Mouse (Mus musculus) liver, postnatal 0 days (tissue): ENCODE measurements around the gene Gpc2. TPM values are rescaled to one million over a fixed set of nuclear protein-coding genes. Genes with fewer than 3 reads are reported as not detected.

ENCODE experiments used
- ATAC-seq: fragments of 200-750 bp; cut with Nextera tagmentation; 2 replicates; pipeline ENCODE4 v1.8.0; 2017; ENCODE audit warnings: mild to moderate bottlenecking, moderate library complexity
- DNase-seq: peaks from one replicate; pipeline ENCODE4 v3.0.0-alpha.2; 2016
- H3K27ac ChIP-seq: fragments of 300-500 bp; sonication (generic); 2 replicates; pipeline ENCODE4 v1.5.1; 2014; ENCODE audit warnings: antibody characterized with exemption, moderate library complexity, mild to moderate bottlenecking, low read depth
- H3K27me3 ChIP-seq: fragments of 300-500 bp; sonication (generic); 2 replicates; pipeline ENCODE4 v1.6.1; 2014; ENCODE audit warnings: low read length, control low read depth, mixed read lengths; ENCODE audit not compliant: insufficient read depth
- H3K36me3 ChIP-seq: fragments of 300-500 bp; sonication (generic); replicated peaks from 2 replicates; pipeline ENCODE4 v1.6.1; 2014; ENCODE audit warnings: mild to moderate bottlenecking, control low read depth, low read length, moderate library complexity, mixed read lengths; ENCODE audit not compliant: insufficient read depth
- H3K4me1 ChIP-seq: fragments of 300-500 bp; sonication (generic); 2 replicates; pipeline ENCODE4 v1.6.1; 2014; ENCODE audit warnings: antibody characterized with exemption, mild to moderate bottlenecking, control low read depth; ENCODE audit not compliant: insufficient read depth
- H3K4me2 ChIP-seq: fragments of 300-500 bp; sonication (generic); 2 replicates; pipeline ENCODE4 v1.6.1; 2014; ENCODE audit warnings: low read depth, mild to moderate bottlenecking, low read length, moderate library complexity, mixed read lengths
- H3K4me3 ChIP-seq: fragments of 300-500 bp; sonication (generic); 2 replicates; pipeline ENCODE4 v1.5.1; 2014; ENCODE audit warnings: low read depth, low read length
- H3K9ac ChIP-seq: fragments of 300-500 bp; sonication (generic); replicated peaks from 2 replicates; pipeline ENCODE4 v1.6.1; 2014; ENCODE audit warnings: mild to moderate bottlenecking, moderate library complexity
- H3K9me3 ChIP-seq: fragments of 300-500 bp; sonication (generic); 2 replicates; pipeline ENCODE4 v1.6.1; 2016; ENCODE audit warnings: mild to moderate bottlenecking, control low read depth, low read length, mixed read lengths
- CTCF ChIP-seq: sonication (generic); IDR thresholded peaks from 2 replicates; pipeline ENCODE4 v1.5.1; 2016; ENCODE audit warnings: antibody characterized with exemption, low read depth
- EP300 ChIP-seq: IDR thresholded peaks from 2 replicates; pipeline ENCODE4 v1.6.1; 2016; ENCODE audit warnings: antibody characterized with exemption, low read depth, mild to moderate bottlenecking
- WGBS: fragments of 180-500 bp; shearing (Covaris S2); extraction: QIAGEN DNeasy Blood & Tissue Kit; methylation state at CpG from one replicate; pipeline ENCODE4 v1.1.7; 2014; ENCODE audit not compliant: insufficient replicate concordance; 5-methylcytosine and 5-hydroxymethylcytosine counted together
- polyA plus RNA-seq: library from polyadenylated mRNA; unstranded; fragments of >200 nt; fragmentation: Nextera tagmentation; extraction: Ambion mirVana; gene quantifications from 2 replicates; pipeline ENCODE4 v1.2.1, GENCODE M21; 2015

Gene Gpc2
- polyA plus RNA-seq, 1 experiment from 2014 or later: 0.21 TPM

DNA sequence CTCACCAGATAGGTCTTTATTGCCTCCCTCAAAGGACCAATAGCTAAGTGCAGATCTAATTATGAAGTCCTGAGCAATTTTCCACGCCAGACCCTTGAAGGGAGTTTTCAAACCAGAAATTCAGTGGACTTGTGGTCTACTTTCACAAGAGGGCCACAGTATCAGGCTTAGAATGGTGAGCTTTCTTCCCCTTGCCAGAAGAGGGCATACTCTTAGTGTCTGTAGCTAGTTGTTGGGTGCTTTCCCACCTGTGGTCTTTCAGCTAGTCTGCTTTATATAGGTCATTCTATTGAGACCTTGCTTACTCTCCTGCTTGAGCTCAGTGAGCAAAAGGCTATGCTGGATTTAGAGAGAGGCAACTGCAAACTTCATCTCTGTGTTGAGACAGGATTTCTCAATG, 3.7 kb upstream of the Gpc2 start:
- 63% methylated on average over 1 of the region's 1 CpGs for WGBS
- Histone ChIP-seq H3K9ac (no peak overlapping the region), H3K36me3 (no peaks in the 10 kb centered on the region), H3K4me2 (no peak overlapping the region), H3K9me3 (0 out of 2 replicates have a peak, but pooled peaks cover 2% of the 10 kb centered on the region), H3K27ac (no peak overlapping the region), H3K4me1 (peaks cover 10% of the 10 kb centered on the region), H3K27me3 (no peaks in the 10 kb centered on the region), H3K4me3 (no peak overlapping the region)
- DNase-seq (no peak), ATAC-seq (no peak)
- TF ChIP-seq EP300 (no peak), CTCF (peak; percentile 39)

DNA sequence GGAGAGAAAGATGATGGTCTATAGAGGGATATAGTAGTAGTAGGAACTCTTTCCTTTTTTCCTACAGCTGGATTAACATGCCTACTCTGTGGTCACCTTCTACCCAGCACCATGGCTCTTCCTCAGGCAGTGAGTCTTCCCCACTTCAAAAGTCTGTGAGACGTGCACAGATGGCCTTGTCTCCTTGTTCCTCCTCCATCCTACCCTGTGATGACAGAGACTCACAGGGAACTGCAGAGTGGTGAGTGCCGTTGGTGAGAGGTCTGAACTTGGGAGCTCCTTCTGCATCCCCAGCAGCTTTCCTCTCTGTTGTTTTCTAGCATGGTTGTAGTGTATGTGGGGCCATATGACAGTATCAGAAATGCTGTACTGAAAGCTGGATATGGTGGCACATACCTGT, 2.0 kb upstream of the Gpc2 start:
- H3K9me3 ChIP-seq: 0 out of 2 replicates have a peak, but pooled peaks cover 2% of the 10 kb centered on the region
- TF ChIP-seq EP300 (no peak), CTCF (no peak)
- no peak overlapping the region for H3K9ac ChIP-seq
- no peak for ATAC-seq
- 59% methylated on average over 2 of the region's 2 CpGs for WGBS
- H3K27ac ChIP-seq: no peak overlapping the region
- H3K27me3 ChIP-seq: no peaks in the 10 kb centered on the region
- H3K4me1 ChIP-seq: peaks cover 10% of the 10 kb centered on the region
- DNase-seq: peak; percentile 4
- H3K4me3 ChIP-seq: no peak overlapping the region
- H3K36me3 ChIP-seq: no peaks in the 10 kb centered on the region
- H3K4me2 ChIP-seq: no peak overlapping the region

DNA sequence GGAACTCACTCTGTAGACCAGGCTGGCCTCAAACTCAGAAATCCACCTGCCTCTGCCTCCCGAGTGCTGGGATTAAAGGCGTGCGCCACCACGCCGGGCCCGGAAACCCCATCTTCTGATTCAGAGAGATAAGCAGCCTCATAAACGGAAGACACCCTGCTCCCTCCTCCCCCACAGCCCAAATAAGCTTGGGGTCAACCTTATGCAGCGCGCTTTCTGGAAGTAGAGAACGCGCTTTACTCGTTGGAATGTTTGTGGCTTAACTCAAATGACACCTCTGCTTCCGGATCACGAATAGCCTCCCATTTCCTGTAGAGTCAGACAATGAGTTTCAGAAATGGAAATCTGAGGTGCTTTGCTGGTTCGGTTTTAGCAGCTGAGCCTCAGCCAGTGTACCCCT, 1.0 kb upstream of the Gpc2 start:
- DNase-seq (no peak), ATAC-seq (no peak)
- no peaks in the 10 kb centered on the region for H3K27me3 ChIP-seq
- no peak overlapping the region for H3K27ac ChIP-seq
- H3K4me3 ChIP-seq: no peak overlapping the region
- WGBS: 90% methylated on average over 15 of the region's 15 CpGs
- no peak overlapping the region for H3K9ac ChIP-seq
- H3K4me2 ChIP-seq: no peak overlapping the region
- peaks cover 10% of the 10 kb centered on the region for H3K4me1 ChIP-seq
- no peaks in the 10 kb centered on the region for H3K36me3 ChIP-seq
- H3K9me3 ChIP-seq: 0 out of 2 replicates have a peak, but pooled peaks cover 2% of the 10 kb centered on the region
- TF ChIP-seq CTCF: no peak
- TF ChIP-seq EP300: no peak

DNA sequence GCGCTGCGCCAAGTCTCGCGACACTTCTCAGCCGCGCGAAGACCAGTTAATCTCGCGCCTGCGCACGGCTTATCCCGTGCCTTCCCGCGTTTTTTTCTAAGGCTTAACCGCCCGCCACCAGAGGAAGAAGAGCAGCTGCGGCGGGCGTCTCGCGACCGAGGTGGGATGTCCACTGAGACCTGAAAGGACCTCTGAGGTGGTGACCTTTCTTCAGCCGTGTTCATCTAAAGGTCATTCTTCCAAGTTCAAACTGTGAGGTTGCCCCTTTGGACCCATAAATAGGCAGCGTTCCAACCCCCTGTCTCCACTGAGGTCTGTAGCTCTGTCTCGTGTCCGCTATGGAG, 592 bp upstream of the Gpc2 start:
- no peaks in the 10 kb centered on the region for H3K27me3 ChIP-seq
- H3K36me3 ChIP-seq: no peaks in the 10 kb centered on the region
- WGBS: 29% methylated on average over 25 of the region's 26 CpGs
- 0 out of 2 replicates have a peak, but pooled peaks cover 2% of the 10 kb centered on the region for H3K9me3 ChIP-seq
- peaks cover 10% of the 10 kb centered on the region for H3K4me1 ChIP-seq
- DNase-seq (no peak), ATAC-seq (no peak)
- TF ChIP-seq EP300 (no peak), CTCF (no peak)
- H3K27ac ChIP-seq: no peak overlapping the region
- H3K4me2 ChIP-seq: peak overlapping the region; percentile 80
- H3K4me3 ChIP-seq: peak overlapping the region; percentile 51; the same call in 1 of the 2 replicates
- H3K9ac ChIP-seq: no peak overlapping the region

DNA sequence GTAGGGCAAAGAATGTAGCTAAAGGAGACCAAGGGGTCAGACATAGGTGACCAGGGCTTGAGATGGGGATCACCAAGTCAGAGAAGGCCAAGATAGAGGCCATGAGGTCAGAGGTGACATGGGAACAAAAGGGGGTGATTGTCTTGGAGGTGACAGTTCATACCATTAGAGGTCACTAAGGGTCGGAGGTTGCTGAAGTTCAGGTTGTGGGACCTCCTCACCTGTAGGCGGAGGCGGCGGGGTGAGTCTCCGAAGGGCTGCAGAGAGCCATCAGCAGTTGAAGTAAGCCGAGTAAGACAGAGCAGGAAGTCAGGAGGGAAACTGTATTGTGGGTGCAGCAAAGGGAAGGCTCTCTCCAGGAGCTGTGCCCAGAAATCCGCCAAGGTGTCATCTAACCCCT, 1.8 kb downstream of the Gpc2 start:
- H3K4me1 ChIP-seq: peaks cover 10% of the 10 kb centered on the region
- ATAC-seq: no peak
- H3K36me3 ChIP-seq: no peaks in the 10 kb centered on the region
- no peak for TF ChIP-seq EP300
- TF ChIP-seq CTCF: no peak
- H3K27ac ChIP-seq: no peak overlapping the region
- no peak for DNase-seq
- 88% methylated on average over 7 of the region's 7 CpGs for WGBS
- H3K9ac ChIP-seq: no peak overlapping the region
- 0 out of 2 replicates have a peak, but pooled peaks cover 4% of the 10 kb centered on the region for H3K27me3 ChIP-seq
- H3K4me2 ChIP-seq: no peak overlapping the region
- 0 out of 2 replicates have a peak, but pooled peaks cover 2% of the 10 kb centered on the region for H3K9me3 ChIP-seq
- H3K4me3 ChIP-seq: no peak overlapping the region

DNA sequence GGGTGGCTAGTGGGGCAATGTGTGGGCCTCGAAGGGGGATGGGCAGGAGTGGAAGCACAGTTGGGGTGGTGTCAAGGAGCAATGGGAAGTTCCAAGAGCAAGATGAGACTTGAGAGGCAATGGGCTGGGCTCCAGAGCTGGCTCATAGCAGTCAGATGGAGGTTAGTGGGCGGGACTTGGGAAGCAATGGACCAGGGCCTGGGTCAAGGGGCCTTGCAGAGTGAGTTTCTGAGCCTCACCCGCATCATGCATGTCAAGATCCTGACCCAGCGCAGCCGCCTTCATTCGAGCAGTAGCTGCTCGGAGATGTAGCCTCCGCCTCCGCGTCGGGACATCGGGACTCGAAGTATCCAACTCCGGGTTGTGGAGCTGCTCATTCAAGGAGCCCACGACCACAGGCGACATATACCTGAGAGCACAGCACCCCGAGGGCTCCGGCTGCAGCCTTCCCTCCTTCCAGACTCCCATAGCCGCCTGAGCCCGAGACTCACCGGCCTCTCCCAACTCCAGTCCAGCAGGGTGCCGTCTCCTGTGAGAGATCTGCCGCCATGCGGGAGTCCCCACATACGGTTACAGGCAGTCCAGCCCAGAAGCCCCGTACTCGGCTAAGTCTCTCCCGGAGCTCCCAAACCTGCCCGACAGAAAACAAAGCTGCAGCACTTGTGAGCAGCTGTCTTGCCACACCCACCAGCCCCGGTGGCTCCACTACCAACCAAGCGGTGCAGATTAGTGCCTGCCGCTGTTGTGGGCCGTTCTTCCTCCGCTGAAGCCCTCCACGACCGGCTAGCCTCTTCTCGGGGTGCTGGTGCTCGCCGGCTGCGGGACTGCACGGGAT, 4.4 kb downstream of the Gpc2 start:
- WGBS: 64% methylated on average over 41 of the region's 41 CpGs
- Histone ChIP-seq H3K36me3 (no peaks in the 10 kb centered on the region), H3K4me2 (no peak overlapping the region), H3K27me3 (peaks cover 23% of the 10 kb centered on the region; the same call in 1 of the 2 replicates), H3K27ac (no peak overlapping the region), H3K4me1 (peaks cover 10% of the 10 kb centered on the region), H3K9ac (no peak overlapping the region), H3K4me3 (no peak overlapping the region), H3K9me3 (0 out of 2 replicates have a peak, but pooled peaks cover 2% of the 10 kb centered on the region)
- TF ChIP-seq CTCF (no peak), EP300 (no peak)
- DNase-seq: no peak
- ATAC-seq: no peak
